Mouse (Mus musculus): ENCODE data around the gene Ifi208.
"Not testable (repeated sequence)": the region's sequence is repeated elsewhere in the genome, so short reads cannot be mapped to it uniquely, and the experiment has no call there.

Ifi208 gene

DNA sequence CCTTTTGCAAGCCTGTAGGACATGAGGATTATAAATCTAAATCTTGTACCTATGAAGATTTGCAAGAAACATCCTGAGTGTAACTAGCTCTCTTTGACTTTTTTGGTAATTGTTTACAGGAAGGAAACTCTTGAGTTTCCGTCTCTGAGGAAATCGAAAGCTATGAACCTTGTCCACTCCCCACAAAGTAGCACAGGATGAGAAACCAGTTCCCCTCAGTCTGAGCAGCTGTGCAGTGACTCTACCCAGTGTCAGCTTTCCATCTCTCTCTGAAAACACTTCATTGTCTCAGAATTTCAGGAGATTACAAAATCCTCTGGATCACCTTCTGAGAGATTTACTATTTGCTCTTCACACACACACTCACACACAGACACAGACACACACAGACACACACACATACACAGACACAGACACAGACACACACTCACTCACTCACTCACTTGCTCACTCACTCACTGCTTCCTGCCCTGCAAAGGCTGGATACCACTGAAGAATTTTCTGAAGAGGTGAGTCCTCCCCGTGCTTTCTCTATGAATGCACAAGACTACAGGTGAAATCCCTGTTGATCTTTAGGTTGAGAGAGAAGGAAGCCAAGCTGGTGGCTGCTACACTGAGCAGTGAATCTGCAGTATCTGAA, at the start of gene Ifi208:
Ifi208 (plus strand) TSS at position 218 of the 640 bp plus-strand sequence.
- not testable (repeated sequence) for DNase-seq

DNA sequence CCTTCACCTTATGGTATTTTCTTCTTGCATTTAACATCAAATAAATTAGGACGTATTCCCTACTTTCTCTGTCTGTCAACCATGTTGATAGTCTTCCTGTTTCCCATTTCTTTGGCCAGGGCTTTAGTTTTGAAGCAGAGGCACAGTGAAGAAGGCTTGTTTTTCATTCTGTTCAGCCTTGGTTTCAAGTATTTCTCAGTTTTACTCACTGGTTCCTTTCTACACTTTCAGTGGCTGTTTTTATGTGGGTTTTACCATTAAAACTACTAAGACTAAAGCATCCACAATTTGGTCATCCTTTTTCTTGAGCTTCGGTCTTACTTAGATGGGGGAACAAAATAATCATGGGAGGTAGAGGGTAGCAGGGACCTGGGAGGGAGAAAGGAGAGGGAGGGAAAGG, 49.4 kb upstream of the Ifi208 start:
- no peak for DNase-seq

DNA sequence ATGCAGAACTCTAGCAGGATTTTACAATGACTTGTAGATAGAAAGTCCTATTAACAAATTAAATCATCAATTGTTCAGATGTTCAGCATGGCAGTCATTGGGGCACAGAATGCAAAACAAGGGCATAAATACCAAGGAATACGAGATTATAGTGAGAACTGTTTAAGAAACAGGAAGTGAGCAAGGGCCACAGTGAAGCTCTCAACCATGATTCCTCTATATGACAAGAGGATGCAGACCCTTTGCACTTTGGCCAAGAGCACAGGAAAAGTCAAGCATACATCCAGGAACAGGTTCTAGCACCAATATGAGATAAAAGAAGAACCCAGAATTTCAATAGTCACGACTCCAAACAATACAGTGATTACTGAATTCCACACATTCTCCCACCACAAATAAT, 46.8 kb upstream of the Ifi208 start:
- no peak for DNase-seq

DNA sequence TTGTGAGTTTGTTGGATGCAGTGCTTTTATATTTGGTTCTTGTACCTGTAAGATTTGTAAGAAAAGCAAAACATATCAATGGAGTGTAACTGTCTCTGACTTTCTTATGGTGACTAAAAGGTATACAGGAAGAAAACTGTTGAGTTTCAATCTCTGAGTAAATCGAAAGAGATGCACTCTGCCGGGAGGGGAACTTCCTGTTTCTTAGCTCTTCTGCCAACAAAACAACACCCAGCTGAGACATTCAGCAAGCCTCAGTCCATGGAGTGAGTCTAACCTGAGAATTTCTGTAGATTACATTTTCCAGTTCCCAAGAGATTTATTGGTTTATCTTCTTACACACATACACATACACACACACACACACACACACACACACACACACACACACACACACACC, 42.9 kb upstream of the Ifi208 start, which contains the start of gene Ifi209:
Ifi209 (plus strand) TSS at position 296 of the 400 bp plus-strand sequence.
- DNase-seq, result not testable (repeated sequence)

- DNase-seq, result no peak
Observed at GRCm38 (mm10) chr1:173633969-173634645, 39.4 kb upstream of the Ifi208 start.

DNA sequence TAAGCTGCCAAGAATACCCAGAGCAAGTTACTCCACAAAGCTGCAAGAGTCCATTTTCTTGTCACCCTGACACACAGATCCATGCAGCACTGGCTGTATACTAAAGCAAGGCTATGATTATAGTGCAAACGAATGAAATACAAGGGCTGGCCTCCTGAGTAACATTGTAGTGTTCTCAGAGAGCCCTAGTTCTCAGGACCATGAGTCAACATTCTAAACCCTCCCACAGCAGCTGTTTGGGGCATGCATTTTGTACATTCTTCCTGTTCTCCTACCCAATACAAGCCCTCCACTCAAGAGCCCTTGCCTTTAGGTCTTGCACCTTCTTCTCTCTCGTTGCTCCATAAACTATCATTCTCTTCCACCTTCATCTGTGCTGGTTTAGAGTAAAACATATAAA, 28.1 kb upstream of the Ifi208 start:
- no peak for DNase-seq

GRCm38 (mm10) chr1:173657973-173658372, 15.5 kb upstream of the Ifi208 start:
- no peak for DNase-seq

GRCm38 (mm10) chr1:173678605-173679004, 5.1 kb downstream of the Ifi208 start:
- DNase-seq, result not testable (repeated sequence)

GRCm38 (mm10) chr1:173694270-173694669, 20.8 kb downstream of the Ifi208 start:
- no peak for DNase-seq

DNA sequence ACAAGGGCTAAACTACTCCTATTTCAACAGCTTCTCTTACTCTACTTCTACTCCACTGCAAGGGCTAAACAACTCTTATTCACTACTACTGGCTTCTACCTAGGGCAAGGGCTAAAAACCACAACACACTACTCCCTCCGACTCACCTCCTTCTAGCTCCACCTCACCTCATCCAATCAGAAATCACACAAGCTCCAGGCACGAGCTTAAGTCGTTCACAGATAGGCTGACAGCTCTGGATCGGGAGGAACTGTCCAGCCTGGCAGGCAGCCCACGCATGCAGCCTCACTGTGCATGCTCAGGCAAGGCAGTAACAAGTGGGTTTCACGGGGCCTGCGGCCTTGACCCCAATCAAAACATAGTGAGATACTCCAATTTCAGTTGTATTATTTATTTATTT, 59.7 kb downstream of the Ifi208 start:
- DNase-seq, result peak; percentile 7 to 24

- not testable (repeated sequence) for DNase-seq
Observed at GRCm38 (mm10) chr1:173735015-173735414, 61.5 kb downstream of the Ifi208 start.

DNA sequence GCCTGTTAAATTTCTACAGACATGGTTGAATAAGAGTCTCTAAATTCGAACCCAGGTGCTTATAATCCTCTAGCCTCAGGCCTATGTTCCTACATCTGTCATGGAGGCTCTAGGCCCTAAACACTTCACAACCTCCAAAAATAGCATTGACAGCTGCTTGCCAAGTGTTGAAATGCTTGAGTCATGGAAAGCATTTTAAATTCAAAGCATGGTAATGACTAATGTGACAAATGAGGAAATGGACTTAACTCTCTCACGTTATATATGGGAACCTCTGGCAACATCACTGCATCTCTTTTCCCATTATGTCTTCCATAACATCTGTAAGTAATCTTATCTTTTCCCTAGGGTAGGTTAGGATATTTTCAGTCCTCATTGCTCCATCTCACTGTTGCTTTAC, 63.5 kb downstream of the Ifi208 start:
- no peak for DNase-seq

DNA sequence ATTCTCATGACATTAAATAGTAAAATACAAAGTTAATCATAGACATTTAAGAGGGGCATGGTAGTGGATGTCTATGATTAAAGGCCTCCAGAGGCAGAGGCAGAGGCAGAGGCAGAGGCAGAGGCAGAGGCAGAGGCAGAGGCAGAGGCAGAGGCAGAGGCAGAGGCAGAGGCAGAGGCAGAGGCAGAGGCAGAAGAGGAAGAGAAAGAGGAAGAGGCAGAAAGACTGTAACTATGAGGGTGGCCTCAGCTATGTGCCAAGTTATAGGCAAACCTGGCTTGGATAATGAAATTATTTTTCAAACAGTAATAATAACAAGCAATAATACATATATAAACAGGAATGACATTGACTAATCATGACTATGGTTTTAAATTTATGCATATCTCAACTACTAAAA, 67.1 kb downstream of the Ifi208 start:
- no peak for DNase-seq

GRCm38 (mm10) chr1:173741656-173742055, 68.2 kb downstream of the Ifi208 start, which contains the start of gene Ifi207:
TSS of gene Ifi207 (minus strand) at chr1:173741747.
- DNase-seq, result no peak

DNA sequence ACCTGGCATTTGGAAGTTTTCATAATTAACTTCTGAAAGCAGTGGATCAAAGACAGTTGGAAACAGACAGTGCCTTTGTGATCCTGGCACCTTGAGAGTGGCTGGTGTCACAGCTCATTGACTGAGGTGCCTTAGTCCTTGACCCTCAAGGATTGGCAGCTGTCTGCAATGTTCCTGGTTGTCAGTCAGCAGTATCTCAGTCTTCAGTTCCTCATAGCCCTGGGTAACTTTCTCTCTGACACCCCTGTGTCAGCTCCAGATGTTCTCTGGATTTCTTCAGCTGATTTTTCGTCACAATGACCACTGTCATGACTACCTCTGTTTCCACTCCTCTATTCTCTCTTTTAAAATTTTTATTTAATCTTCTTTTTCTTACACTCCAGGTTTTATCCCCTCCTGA, 68.8 kb downstream of the Ifi208 start:
- no peak for DNase-seq

All from cerebellum, postnatal 10 days (tissue).